Mouse (Mus musculus): ENCODE data around the gene Sh2b2.

- TF ChIP-seq CTCF (conservative IDR thresholded peaks at IDR 0.05; ENCODE audit: insufficient read depth, insufficient read length, low read depth, low read length) = no peak
- no peak for TF ChIP-seq POLR2A (IDR thresholded peaks at IDR 0.05; ENCODE audit: low read depth, low read length)
These were observed 46.8 kb downstream of the Sh2b2 start for GRCm38 (mm10) chr5:136199526-136199925.

All from kidney, adult 2 months (tissue).